Mouse (Mus musculus): ENCODE results near the gene Pfdn6.
"Not testable (repeated sequence)": the region's sequence is repeated elsewhere in the genome, so short reads cannot be mapped to it uniquely, and the experiment has no call there.

Pfdn6 gene

GRCm38 (mm10) chr17:33915671-33916250, 24.4 kb downstream of the Pfdn6 start, which contains the start of the genes Tapbp and Zbtb22:
Gene Tapbp (plus strand): TSS chr17:33915899.
Gene Zbtb22 (plus strand): TSS chr17:33915904.
- peak; percentile 98 for DNase-seq (ENCODE audit: low read depth)

GRCm38 (mm10) chr17:33914969-33915391, 25.2 kb downstream of the Pfdn6 start:
- no peak for DNase-seq (ENCODE audit: low read depth)

- DNase-seq (ENCODE audit: low read depth) = no peak
These were observed 26.2 kb downstream of the Pfdn6 start for GRCm38 (mm10) chr17:33913905-33914304.

- no peak for DNase-seq (ENCODE audit: low read depth)
These were observed 26.9 kb downstream of the Pfdn6 start for GRCm38 (mm10) chr17:33913264-33913663.

- no peak for DNase-seq (ENCODE audit: low read depth)
These were observed 28.2 kb downstream of the Pfdn6 start for GRCm38 (mm10) chr17:33911813-33912414.

GRCm38 (mm10) chr17:33911052-33911812, 28.9 kb downstream of the Pfdn6 start:
- DNase-seq (ENCODE audit: low read depth) = no peak

- no peak for DNase-seq (ENCODE audit: low read depth)
These were observed 29.6 kb downstream of the Pfdn6 start for GRCm38 (mm10) chr17:33910346-33911051.

- no peak for DNase-seq (ENCODE audit: low read depth)
These were observed 30.3 kb downstream of the Pfdn6 start for GRCm38 (mm10) chr17:33909869-33910250.

- peak; percentile 95 for DNase-seq (ENCODE audit: low read depth)
These were observed 30.9 kb downstream of the Pfdn6 start, which contains the start of gene Daxx for GRCm38 (mm10) chr17:33909077-33909868. Gene Daxx (plus strand): TSS chr17:33909414.

- no peak for DNase-seq (ENCODE audit: low read depth)
These were observed 31.6 kb downstream of the Pfdn6 start for GRCm38 (mm10) chr17:33908331-33909076.

GRCm38 (mm10) chr17:33904835-33905234, 35.3 kb downstream of the Pfdn6 start, which contains the start of gene Platr17:
Gene Platr17 (plus strand): TSS chr17:33905135.
- DNase-seq (ENCODE audit: low read depth) = not testable (repeated sequence)

GRCm38 (mm10) chr17:33903911-33904651, 36.1 kb downstream of the Pfdn6 start:
- DNase-seq (ENCODE audit: low read depth) = not testable (repeated sequence)

GRCm38 (mm10) chr17:33902491-33902890, 37.7 kb downstream of the Pfdn6 start:
- no peak for DNase-seq (ENCODE audit: low read depth)

GRCm38 (mm10) chr17:33902079-33902478, 38.1 kb downstream of the Pfdn6 start:
- DNase-seq (ENCODE audit: low read depth) = no peak

- DNase-seq (ENCODE audit: low read depth) = no peak
These were observed 38.5 kb downstream of the Pfdn6 start for GRCm38 (mm10) chr17:33901653-33902052.

GRCm38 (mm10) chr17:33900989-33901314, 39.2 kb downstream of the Pfdn6 start:
- no peak for DNase-seq (ENCODE audit: low read depth)

- no peak for DNase-seq (ENCODE audit: low read depth)
These were observed 39.7 kb downstream of the Pfdn6 start for GRCm38 (mm10) chr17:33900281-33900988.

- no peak for DNase-seq (ENCODE audit: low read depth)
These were observed 40.5 kb downstream of the Pfdn6 start for GRCm38 (mm10) chr17:33899642-33900041.

GRCm38 (mm10) chr17:33898193-33898592, 42.0 kb downstream of the Pfdn6 start:
- DNase-seq (ENCODE audit: low read depth) = not testable (repeated sequence)

Measured in c-Kit-positive CD71-negative TER-119-negative erythroid progenitor cells, embryonic 14.5 days (primary cell).